Mouse (Mus musculus) forebrain, embryonic 11.5 days (tissue): Measurements from ENCODE around the gene Klf6. TPM values are rescaled to one million over a fixed set of nuclear protein-coding genes. Genes with fewer than 3 reads are reported as not detected.

Experiments used
- ATAC-seq: fragments of 200-750 bp; cut with Nextera tagmentation; replicated peaks from 2 replicates; pipeline ENCODE4 v1.8.0; 2017; ENCODE audit warnings: moderate TSS enrichment; ENCODE audit not compliant: low FRiP score
- DNase-seq: peaks from one replicate; pipeline ENCODE4 v3.0.0-alpha.2; 2017; ENCODE audit warnings: low spot score
- H3K27ac ChIP-seq: fragments of 300-500 bp; sonication (generic); 2 replicates; pipeline ENCODE4 v1.5.1; 2014; ENCODE audit warnings: low read depth, low read length
- H3K27me3 ChIP-seq: fragments of 300-500 bp; sonication (generic); 2 replicates; pipeline ENCODE4 v1.6.1; 2014; ENCODE audit warnings: mild to moderate bottlenecking, low read length, mixed read lengths; ENCODE audit not compliant: control insufficient read depth, insufficient read depth
- H3K36me3 ChIP-seq: fragments of 300-500 bp; sonication (generic); 2 replicates; pipeline ENCODE4 v1.6.1; 2014; ENCODE audit warnings: mild to moderate bottlenecking, low read length, moderate library complexity, mixed read lengths; ENCODE audit not compliant: control insufficient read depth, insufficient read depth
- H3K4me1 ChIP-seq: fragments of 300-500 bp; sonication (generic); replicated peaks from 2 replicates; pipeline ENCODE4 v1.6.1; 2014; ENCODE audit warnings: low read length, mixed read lengths; ENCODE audit not compliant: control insufficient read depth, insufficient read depth
- H3K4me2 ChIP-seq: fragments of 300-500 bp; sonication (generic); 2 replicates; pipeline ENCODE4 v1.6.1; 2014; ENCODE audit warnings: low read depth, mild to moderate bottlenecking, low read length, moderate library complexity, mixed read lengths; ENCODE audit not compliant: severe bottlenecking
- H3K4me3 ChIP-seq: fragments of 300-500 bp; sonication (generic); 2 replicates; pipeline ENCODE4 v1.5.1; 2014; ENCODE audit warnings: low read depth, low read length
- H3K9ac ChIP-seq: fragments of 300-500 bp; sonication (generic); 2 replicates; pipeline ENCODE4 v1.6.1; 2014; ENCODE audit warnings: low read length
- H3K9me3 ChIP-seq: fragments of 300-500 bp; sonication (generic); 2 replicates; pipeline ENCODE4 v1.6.1; 2016; ENCODE audit warnings: low read length, mixed read lengths; ENCODE audit not compliant: control insufficient read depth
- WGBS: fragments of 180-500 bp; shearing (Covaris S2); extraction: QIAGEN DNeasy Blood & Tissue Kit; methylation state at CpG from one replicate; pipeline ENCODE4 v1.1.7; 2014; 5-methylcytosine and 5-hydroxymethylcytosine counted together
- polyA plus RNA-seq: library from polyadenylated mRNA; unstranded; fragments of >200 nt; fragmentation: Nextera tagmentation; extraction: Ambion mirVana; gene quantifications from 2 replicates; pipeline ENCODE4 v1.2.1, GENCODE M21; 2014

Klf6 gene
- polyA plus RNA-seq, 1 experiment from 2014 or later, result 51.8 TPM

GRCm38 (mm10) chr13:5866532-5866931 lies 5.2 kb downstream of the Klf6 start:
- Histone ChIP-seq H3K4me1 (no peaks in the 10 kb centered on the region; the same call in 1 of the 2 replicates), H3K36me3 (no peaks in the 10 kb centered on the region; the same call in none of the 2 replicates), H3K9me3 (no peaks in the 10 kb centered on the region), H3K27me3 (no peaks in the 10 kb centered on the region; the same call in 1 of the 2 replicates), H3K4me2 (no peak overlapping the region), H3K9ac (no peak overlapping the region), H3K4me3 (no peak overlapping the region), H3K27ac (no peak overlapping the region)
- ATAC-seq (no peak), DNase-seq (no peak)
- WGBS, result 93% methylated on average over 5 of the region's 5 CpGs

GRCm38 (mm10) chr13:5868376-5868775 lies 7.1 kb downstream of the Klf6 start:
- no peaks in the 10 kb centered on the region; the same call in 1 of the 2 replicates for H3K27me3 ChIP-seq
- H3K4me1 ChIP-seq, result no peaks in the 10 kb centered on the region; the same call in 1 of the 2 replicates
- ATAC-seq, result no peak
- no peak overlapping the region for H3K4me3 ChIP-seq
- H3K9ac ChIP-seq, result no peak overlapping the region
- DNase-seq, result no peak
- no peaks in the 10 kb centered on the region for H3K9me3 ChIP-seq
- 82% methylated on average over 8 of the region's 8 CpGs for WGBS
- H3K27ac ChIP-seq, result no peak overlapping the region
- no peaks in the 10 kb centered on the region; the same call in none of the 2 replicates for H3K36me3 ChIP-seq
- H3K4me2 ChIP-seq, result no peak overlapping the region

- H3K4me1 ChIP-seq, result no peaks in the 10 kb centered on the region; the same call in 1 of the 2 replicates
- no peaks in the 10 kb centered on the region for H3K9me3 ChIP-seq
- no peak overlapping the region for H3K27ac ChIP-seq
- no peak; the same call in 1 of the 2 replicates for ATAC-seq
- H3K36me3 ChIP-seq, result no peaks in the 10 kb centered on the region; the same call in none of the 2 replicates
- H3K4me3 ChIP-seq, result no peak overlapping the region
- H3K27me3 ChIP-seq, result no peaks in the 10 kb centered on the region; the same call in 1 of the 2 replicates
- H3K4me2 ChIP-seq, result no peak overlapping the region
- WGBS, result 39% methylated on average over 5 of the region's 5 CpGs
- DNase-seq, result no peak
- H3K9ac ChIP-seq, result no peak overlapping the region
Measured at GRCm38 (mm10) chr13:5869433-5869832, 8.2 kb downstream of the Klf6 start.

GRCm38 (mm10) chr13:5869842-5870241 lies 8.6 kb downstream of the Klf6 start:
- no peaks in the 10 kb centered on the region; the same call in 1 of the 2 replicates for H3K27me3 ChIP-seq
- H3K9ac ChIP-seq, result no peak overlapping the region
- 4% methylated on average over 7 of the region's 7 CpGs for WGBS
- no peaks in the 10 kb centered on the region; the same call in 1 of the 2 replicates for H3K4me1 ChIP-seq
- no peak for DNase-seq
- H3K4me3 ChIP-seq, result no peak overlapping the region
- H3K4me2 ChIP-seq, result no peak overlapping the region
- H3K27ac ChIP-seq, result no peak overlapping the region
- ATAC-seq, result peak; percentile 65
- H3K36me3 ChIP-seq, result no peaks in the 10 kb centered on the region; the same call in none of the 2 replicates
- no peaks in the 10 kb centered on the region for H3K9me3 ChIP-seq

GRCm38 (mm10) chr13:5870382-5871272 lies 9.3 kb downstream of the Klf6 start:
- Histone ChIP-seq H3K36me3 (no peaks in the 10 kb centered on the region; the same call in none of the 2 replicates), H3K4me3 (no peak overlapping the region), H3K4me1 (no peaks in the 10 kb centered on the region; the same call in 1 of the 2 replicates), H3K27me3 (no peaks in the 10 kb centered on the region), H3K4me2 (0 out of 2 replicates have a peak overlapping the region, but pooled peaks have one; percentile 9), H3K27ac (no peak overlapping the region), H3K9ac (no peak overlapping the region), H3K9me3 (no peaks in the 10 kb centered on the region)
- 13% methylated on average over 15 of the region's 15 CpGs for WGBS
- peak; percentile 59 for DNase-seq
- peak; percentile 79 for ATAC-seq

GRCm38 (mm10) chr13:5871414-5871813 lies 10.1 kb downstream of the Klf6 start:
- H3K9me3 ChIP-seq, result no peaks in the 10 kb centered on the region
- no peak for DNase-seq
- H3K4me3 ChIP-seq, result no peak overlapping the region
- no peak overlapping the region for H3K9ac ChIP-seq
- no peak overlapping the region for H3K4me2 ChIP-seq
- no peaks in the 10 kb centered on the region; the same call in 1 of the 2 replicates for H3K4me1 ChIP-seq
- H3K36me3 ChIP-seq, result no peaks in the 10 kb centered on the region; the same call in 1 of the 2 replicates
- H3K27me3 ChIP-seq, result no peaks in the 10 kb centered on the region
- no peak for ATAC-seq
- H3K27ac ChIP-seq, result no peak overlapping the region
- 86% methylated on average over 7 of the region's 7 CpGs for WGBS

- Histone ChIP-seq H3K36me3 (no peaks in the 10 kb centered on the region), H3K4me1 (no peaks in the 10 kb centered on the region; the same call in 1 of the 2 replicates), H3K27me3 (no peaks in the 10 kb centered on the region), H3K27ac (no peak overlapping the region), H3K4me2 (no peak overlapping the region), H3K9me3 (no peaks in the 10 kb centered on the region), H3K9ac (no peak overlapping the region), H3K4me3 (no peak overlapping the region)
- DNase-seq (no peak), ATAC-seq (no peak)
- WGBS, result 79% methylated on average over 3 of the region's 3 CpGs
Measured at GRCm38 (mm10) chr13:5873681-5874080, 12.4 kb downstream of the Klf6 start.

GRCm38 (mm10) chr13:5875478-5875877 lies 14.2 kb downstream of the Klf6 start:
- Histone ChIP-seq H3K27me3 (no peaks in the 10 kb centered on the region), H3K4me2 (no peak overlapping the region), H3K36me3 (no peaks in the 10 kb centered on the region), H3K9me3 (no peaks in the 10 kb centered on the region), H3K4me3 (no peak overlapping the region), H3K9ac (no peak overlapping the region), H3K27ac (no peak overlapping the region), H3K4me1 (no peaks in the 10 kb centered on the region)
- ATAC-seq (no peak), DNase-seq (no peak)
- 93% methylated on average over 3 of the region's 3 CpGs for WGBS
